Mouse (Mus musculus) limb, embryonic 10.5 days (tissue): ENCODE measurements around the gene Wdr91. TPM values are rescaled to one million over a fixed set of nuclear protein-coding genes. Genes with fewer than 3 reads are reported as not detected.

Experiments used
- DNase-seq: peaks from one replicate; pipeline ENCODE4 v3.0.0-alpha.2; 2017; ENCODE audit warnings: low spot score
- H3K27ac ChIP-seq: fragments of 300-500 bp; sonication (generic); 2 replicates; pipeline ENCODE4 v1.5.1; 2016; ENCODE audit warnings: mild to moderate bottlenecking
- H3K27me3 ChIP-seq: fragments of 300-500 bp; sonication (generic); 2 replicates; pipeline ENCODE4 v1.6.1; 2016; ENCODE audit warnings: low read depth, mild to moderate bottlenecking; ENCODE audit not compliant: poor library complexity, severe bottlenecking
- H3K36me3 ChIP-seq: fragments of 300-500 bp; sonication (generic); 2 replicates; pipeline ENCODE4 v1.6.1; 2016; ENCODE audit warnings: mild to moderate bottlenecking, moderate library complexity
- H3K4me1 ChIP-seq: fragments of 300-500 bp; sonication (generic); 2 replicates; pipeline ENCODE4 v1.6.1; 2016
- H3K4me3 ChIP-seq: fragments of 300-500 bp; sonication (generic); 2 replicates; pipeline ENCODE4 v1.5.1; 2016; ENCODE audit warnings: mild to moderate bottlenecking, moderate library complexity
- H3K9me3 ChIP-seq: fragments of 300-500 bp; sonication (generic); replicated peaks from 2 replicates; pipeline ENCODE4 v1.6.1; 2016; ENCODE audit warnings: mild to moderate bottlenecking
- WGBS: fragments of 180-500 bp; shearing (Covaris S2); methylation state at CpG from one replicate; pipeline ENCODE4 v1.1.7; 2016; 5-methylcytosine and 5-hydroxymethylcytosine counted together
- polyA plus RNA-seq: library from polyadenylated mRNA; unstranded; fragments of >200 nt; fragmentation: Nextera tagmentation; extraction: Ambion mirVana; gene quantifications from 2 replicates; pipeline ENCODE4 v1.2.1, GENCODE M21; 2016

Wdr91 gene
- polyA plus RNA-seq, 1 experiment from 2014 or later = 13.0 TPM

- Histone ChIP-seq H3K9me3 (no peaks in the 10 kb centered on the region), H3K27me3 (no peaks in the 10 kb centered on the region), H3K27ac (no peak overlapping the region), H3K4me3 (no peak overlapping the region), H3K4me1 (peaks cover 10% of the 10 kb centered on the region), H3K36me3 (peaks cover 36% of the 10 kb centered on the region)
- WGBS = 92% methylated on average over 7 of the region's 7 CpGs
- DNase-seq = peak; percentile 21
Measured at GRCm38 (mm10) chr6:34871929-34872328, 38.7 kb downstream of the Wdr91 start.

GRCm38 (mm10) chr6:34870724-34871123 is 40.0 kb downstream of the Wdr91 start:
- Histone ChIP-seq H3K27ac (no peak overlapping the region), H3K4me1 (0 out of 2 replicates have a peak, but pooled peaks cover 2% of the 10 kb centered on the region), H3K27me3 (no peaks in the 10 kb centered on the region), H3K4me3 (no peak overlapping the region), H3K9me3 (no peaks in the 10 kb centered on the region), H3K36me3 (peaks cover 29% of the 10 kb centered on the region)
- DNase-seq = no peak
- 90% methylated on average over 5 of the region's 5 CpGs for WGBS

DNA sequence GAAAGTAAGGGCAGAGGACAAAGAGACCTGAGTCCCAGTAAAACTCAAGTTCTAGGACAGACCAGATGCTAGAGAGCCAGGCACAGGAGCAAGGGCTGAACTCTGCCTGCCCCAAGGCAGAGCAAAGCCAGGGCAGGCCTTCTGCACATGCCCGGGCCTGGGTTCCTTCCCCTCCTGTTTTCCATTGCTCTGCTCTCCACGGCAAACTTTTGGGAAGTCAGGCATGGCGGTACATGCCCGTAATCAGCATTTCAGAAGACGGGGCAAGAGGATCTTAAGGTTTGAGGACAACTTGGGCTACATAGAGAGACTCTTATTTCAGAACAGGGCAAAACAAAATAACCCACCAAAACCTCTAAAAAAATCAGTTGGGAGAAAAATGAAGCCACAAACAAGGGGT is 40.5 kb downstream of the Wdr91 start:
- Histone ChIP-seq H3K27ac (peak overlapping the region; percentile 44; the same call in 1 of the 2 replicates), H3K4me1 (no peaks in the 10 kb centered on the region)
- 84% methylated on average over 5 of the region's 5 CpGs for WGBS

DNA sequence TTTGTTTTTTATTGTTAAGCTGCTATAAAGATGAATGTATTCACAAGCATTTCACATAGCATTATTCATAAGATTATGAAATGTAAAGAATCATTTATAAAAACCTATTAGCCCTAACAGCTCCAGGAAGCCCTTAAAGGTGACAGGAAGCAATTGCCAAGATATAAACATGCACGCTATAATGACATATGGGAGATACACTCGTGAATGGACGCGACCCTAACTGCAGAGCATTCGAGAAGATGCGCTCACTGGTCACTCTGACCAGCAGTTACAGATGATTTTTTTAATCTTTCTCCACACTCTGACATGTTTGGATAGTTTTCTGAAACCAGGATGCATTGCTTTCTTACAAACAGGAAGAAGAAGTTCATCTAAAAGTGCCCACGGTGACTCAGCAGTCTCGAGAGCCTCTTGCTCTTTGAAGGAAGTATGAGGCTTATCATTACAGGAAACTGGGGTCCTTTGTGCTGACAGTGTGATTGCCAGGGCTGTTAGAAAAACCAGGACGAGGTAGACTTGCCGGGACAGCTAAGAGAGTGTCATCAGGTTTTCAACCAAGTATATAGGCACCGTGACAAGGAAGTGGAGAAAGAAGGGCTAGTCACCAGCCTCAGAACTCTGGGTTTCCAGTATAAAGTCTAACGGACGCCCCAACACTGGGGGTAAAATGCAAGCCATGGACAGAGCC is 41.3 kb downstream of the Wdr91 start:
- Histone ChIP-seq H3K27ac (peak overlapping the region; percentile 44; the same call in 1 of the 2 replicates), H3K4me3 (no peak overlapping the region), H3K4me1 (no peaks in the 10 kb centered on the region), H3K9me3 (no peaks in the 10 kb centered on the region), H3K27me3 (no peaks in the 10 kb centered on the region), H3K36me3 (peaks cover 16% of the 10 kb centered on the region)
- no peak for DNase-seq
- WGBS = 80% methylated on average over 13 of the region's 13 CpGs

More for the DNA sequence above, 40.5 kb downstream of the Wdr91 start:
- Histone ChIP-seq H3K9me3 (no peaks in the 10 kb centered on the region), H3K36me3 (peaks cover 23% of the 10 kb centered on the region), H3K27me3 (no peaks in the 10 kb centered on the region), H3K4me3 (no peak overlapping the region)
- no peak for DNase-seq

- Histone ChIP-seq H3K9me3 (no peaks in the 10 kb centered on the region), H3K36me3 (peaks cover 11% of the 10 kb centered on the region; the same call in 1 of the 2 replicates), H3K27ac (peak overlapping the region; percentile 9; the same call in 1 of the 2 replicates), H3K4me3 (no peak overlapping the region), H3K27me3 (no peaks in the 10 kb centered on the region), H3K4me1 (no peaks in the 10 kb centered on the region)
- DNase-seq = no peak
- WGBS = 81% methylated on average over 20 of the region's 20 CpGs
Measured at GRCm38 (mm10) chr6:34868507-34869217, 42.0 kb downstream of the Wdr91 start.

DNA sequence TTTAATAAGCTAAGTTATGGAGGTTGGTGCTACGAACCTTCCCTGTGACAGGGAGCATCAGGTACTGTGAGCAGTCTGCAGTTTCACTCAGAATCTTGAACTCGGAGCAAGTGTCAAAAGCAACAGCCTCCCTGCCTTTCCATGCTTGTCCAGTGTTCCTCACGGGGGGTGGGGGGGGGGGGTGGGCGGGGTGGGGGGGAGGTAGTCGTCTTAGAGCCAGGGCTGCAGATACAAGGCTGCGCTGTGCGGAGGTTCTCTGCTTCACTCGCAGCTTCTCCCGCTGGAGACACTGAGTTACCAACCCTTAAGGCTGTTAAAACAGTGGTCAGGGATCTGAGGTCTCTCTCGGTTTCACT is 42.7 kb downstream of the Wdr91 start:
- 0 out of 2 replicates have a peak, but pooled peaks cover 5% of the 10 kb centered on the region for H3K36me3 ChIP-seq
- peaks cover 5% of the 10 kb centered on the region for H3K4me1 ChIP-seq
- WGBS = 77% methylated on average over 10 of the region's 10 CpGs
- H3K9me3 ChIP-seq = no peaks in the 10 kb centered on the region
- H3K27ac ChIP-seq = 0 out of 2 replicates have a peak overlapping the region, but pooled peaks have one; percentile 9
- no peak overlapping the region for H3K4me3 ChIP-seq
- no peak for DNase-seq
- H3K27me3 ChIP-seq = no peaks in the 10 kb centered on the region

DNA sequence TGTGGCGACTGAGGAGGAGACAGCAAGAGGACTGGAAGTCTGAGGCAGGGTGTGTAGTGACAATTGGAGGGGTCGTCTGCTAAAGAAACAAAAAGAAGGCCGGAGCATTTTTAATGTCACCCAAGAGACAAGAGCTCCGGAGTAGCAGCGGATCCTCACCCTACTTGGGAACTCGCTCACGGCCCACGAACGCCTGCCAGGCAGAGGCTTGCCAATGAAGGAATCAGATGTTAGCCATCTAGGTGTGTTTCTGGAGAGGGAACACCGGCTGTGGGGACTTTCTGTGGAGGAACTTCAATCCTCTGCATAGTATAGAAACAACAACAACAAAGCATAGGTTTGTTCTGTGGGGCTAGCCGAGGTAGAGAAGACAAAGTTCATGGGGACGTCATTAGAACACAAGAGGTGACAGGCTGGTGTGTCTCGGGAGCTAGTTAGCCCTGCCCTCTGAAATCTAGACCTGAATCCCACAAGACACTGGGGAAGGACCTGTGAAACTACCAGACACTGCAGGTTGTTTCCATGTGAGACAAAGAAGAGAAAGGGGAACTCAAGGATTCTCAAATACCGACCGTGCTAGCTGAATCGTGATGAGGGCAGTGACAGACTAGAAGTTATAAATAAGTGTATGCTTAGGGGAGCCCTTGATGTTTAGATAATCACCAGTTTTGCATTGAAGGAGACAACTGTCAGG is 43.2 kb downstream of the Wdr91 start:
- Histone ChIP-seq H3K36me3 (0 out of 2 replicates have a peak, but pooled peaks cover under 1% of the 10 kb centered on the region), H3K4me1 (peaks cover 9% of the 10 kb centered on the region), H3K27me3 (no peaks in the 10 kb centered on the region), H3K27ac (no peak overlapping the region), H3K9me3 (no peaks in the 10 kb centered on the region), H3K4me3 (no peak overlapping the region)
- no peak for DNase-seq
- WGBS = 85% methylated on average over 16 of the region's 16 CpGs

DNA sequence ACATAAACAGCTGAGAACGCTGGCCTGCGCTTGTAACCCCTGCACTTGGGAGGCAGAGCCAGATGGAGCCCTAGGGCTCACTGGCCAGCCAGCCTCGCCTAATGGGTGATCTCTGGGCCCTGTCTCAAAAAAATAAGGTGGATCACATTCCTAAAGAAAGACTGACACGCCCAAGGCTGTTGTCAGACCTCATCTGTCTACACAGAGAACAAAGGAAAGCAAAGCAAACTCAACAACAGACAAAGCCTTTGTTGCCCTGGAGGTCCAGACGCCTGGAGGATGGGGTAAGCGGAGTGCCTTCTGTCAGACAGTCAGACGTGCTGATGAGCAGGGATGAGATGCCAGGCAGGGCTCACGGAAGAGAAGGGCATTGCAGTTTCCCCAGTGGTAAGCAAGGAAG is 43.9 kb downstream of the Wdr91 start:
- Histone ChIP-seq H3K9me3 (no peaks in the 10 kb centered on the region), H3K27me3 (no peaks in the 10 kb centered on the region), H3K4me1 (peaks cover 9% of the 10 kb centered on the region), H3K36me3 (no peaks in the 10 kb centered on the region), H3K27ac (peak overlapping the region; percentile 46; the same call in 1 of the 2 replicates), H3K4me3 (no peak overlapping the region)
- 63% methylated on average over 8 of the region's 8 CpGs for WGBS
- DNase-seq = no peak

DNA sequence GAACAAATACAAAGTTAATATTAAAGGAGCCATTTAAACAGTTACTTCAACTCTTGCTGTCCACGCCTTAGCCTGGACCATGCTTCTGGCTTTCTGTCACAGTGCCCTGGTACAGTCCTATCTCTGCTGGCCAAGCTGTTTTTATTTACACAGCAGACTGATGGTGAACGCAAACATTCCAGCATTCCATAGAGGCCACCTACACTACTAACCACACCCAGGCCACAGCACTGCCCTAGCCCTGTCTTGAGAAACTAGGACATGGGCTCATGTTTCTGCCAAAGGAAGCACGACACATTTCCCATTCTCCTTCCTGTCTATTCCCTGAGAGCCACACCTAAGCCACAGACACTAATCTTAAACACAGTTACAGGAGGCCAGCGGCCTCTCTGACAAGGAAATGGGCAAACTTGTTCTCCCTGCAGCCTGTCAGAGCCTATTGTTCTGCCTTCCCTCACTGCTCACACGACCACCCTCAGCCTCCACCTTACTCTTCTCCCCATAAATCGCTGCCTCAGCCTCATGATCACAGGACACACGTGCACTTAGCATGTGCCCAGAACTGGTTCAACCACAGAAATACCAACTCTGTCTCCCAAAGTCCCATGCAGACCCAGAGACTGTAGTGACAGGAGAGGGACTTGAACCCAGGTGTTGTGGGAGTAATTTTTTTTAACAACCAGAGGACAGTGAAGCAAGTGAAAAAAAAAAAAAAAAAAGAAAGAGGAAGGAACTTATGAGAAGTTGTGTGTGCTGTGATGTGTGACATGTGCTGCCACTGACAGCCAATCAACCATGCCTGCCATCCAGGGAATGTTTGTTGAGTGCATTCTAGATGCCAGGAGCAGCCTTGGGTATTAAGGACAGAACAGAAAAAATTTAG is 44.7 kb downstream of the Wdr91 start:
- Histone ChIP-seq H3K27ac (0 out of 2 replicates have a peak overlapping the region, but pooled peaks have one; percentile 8), H3K36me3 (no peaks in the 10 kb centered on the region), H3K4me1 (peaks cover 9% of the 10 kb centered on the region), H3K27me3 (no peaks in the 10 kb centered on the region), H3K4me3 (no peak overlapping the region), H3K9me3 (no peaks in the 10 kb centered on the region)
- DNase-seq = no peak
- WGBS = 68% methylated on average over 7 of the region's 7 CpGs

GRCm38 (mm10) chr6:34865213-34865612 is 45.5 kb downstream of the Wdr91 start:
- no peak for DNase-seq
- Histone ChIP-seq H3K4me1 (peaks cover 9% of the 10 kb centered on the region), H3K27me3 (no peaks in the 10 kb centered on the region), H3K36me3 (no peaks in the 10 kb centered on the region), H3K27ac (no peak overlapping the region), H3K9me3 (no peaks in the 10 kb centered on the region), H3K4me3 (no peak overlapping the region)
- 55% methylated on average over 5 of the region's 5 CpGs for WGBS

GRCm38 (mm10) chr6:34863786-34864514 is 46.7 kb downstream of the Wdr91 start:
- no peaks in the 10 kb centered on the region for H3K36me3 ChIP-seq
- no peak overlapping the region for H3K27ac ChIP-seq
- H3K4me3 ChIP-seq = no peak overlapping the region
- WGBS = 75% methylated on average over 9 of the region's 9 CpGs
- H3K27me3 ChIP-seq = no peaks in the 10 kb centered on the region
- peaks cover 9% of the 10 kb centered on the region for H3K4me1 ChIP-seq
- no peaks in the 10 kb centered on the region for H3K9me3 ChIP-seq
- no peak for DNase-seq
